Mouse (Mus musculus) midbrain, embryonic 14.5 days (tissue): ENCODE data around the gene Prdm16. TPM values are rescaled to one million over a fixed set of nuclear protein-coding genes. Genes with fewer than 3 reads are reported as not detected.

Experiments
- ATAC-seq: fragments of 200-750 bp; cut with Nextera tagmentation; 2 replicates; pipeline ENCODE4 v1.8.0; 2017; ENCODE audit warnings: moderate number of reproducible peaks, moderate library complexity; ENCODE audit not compliant: low FRiP score, low TSS enrichment
- DNase-seq: peaks from one replicate; pipeline ENCODE4 v3.0.0-alpha.2; 2015
- H3K27ac ChIP-seq: fragments of 300-500 bp; sonication (generic); replicated peaks from 2 replicates; pipeline ENCODE4 v1.5.1; 2014; ENCODE audit warnings: mild to moderate bottlenecking, low read depth, low read length, moderate library complexity
- H3K27me3 ChIP-seq: fragments of 300-500 bp; sonication (generic); 2 replicates; pipeline ENCODE4 v1.6.1; 2014; ENCODE audit warnings: low read length, control low read depth, mixed read lengths; ENCODE audit not compliant: control insufficient read depth, insufficient read depth
- H3K36me3 ChIP-seq: fragments of 300-500 bp; sonication (generic); 2 replicates; pipeline ENCODE4 v1.6.1; 2014; ENCODE audit warnings: low read length, control low read depth; ENCODE audit not compliant: control insufficient read depth, insufficient read depth
- H3K4me1 ChIP-seq: fragments of 300-500 bp; sonication (generic); 2 replicates; pipeline ENCODE4 v1.6.1; 2014; ENCODE audit warnings: mild to moderate bottlenecking, antibody characterized with exemption, low read length, control low read depth; ENCODE audit not compliant: control insufficient read depth, insufficient read depth
- H3K4me2 ChIP-seq: fragments of 300-500 bp; sonication (generic); 2 replicates; pipeline ENCODE4 v1.6.1; 2014; ENCODE audit warnings: mild to moderate bottlenecking, low read length, moderate library complexity
- H3K4me3 ChIP-seq: fragments of 300-500 bp; sonication (generic); replicated peaks from 2 replicates; pipeline ENCODE4 v1.5.1; 2014; ENCODE audit warnings: low read depth, low read length
- H3K9ac ChIP-seq: fragments of 300-500 bp; sonication (generic); replicated peaks from 2 replicates; pipeline ENCODE4 v1.6.1; 2014; ENCODE audit warnings: mild to moderate bottlenecking, low read length, moderate library complexity
- H3K9me3 ChIP-seq: fragments of 300-500 bp; sonication (generic); 2 replicates; pipeline ENCODE4 v1.6.1; 2016; ENCODE audit warnings: low read length, control low read depth, mixed read lengths; ENCODE audit not compliant: control insufficient read depth
- WGBS: fragments of 180-500 bp; shearing (Covaris S2); extraction: QIAGEN DNeasy Blood & Tissue Kit; methylation state at CpG from one replicate; pipeline ENCODE4 v1.1.7; 2014; 5-methylcytosine and 5-hydroxymethylcytosine counted together
- polyA plus RNA-seq: library from polyadenylated mRNA; unstranded; fragments of >200 nt; fragmentation: Nextera tagmentation; extraction: Ambion mirVana; gene quantifications from 2 replicates; pipeline ENCODE4 v1.2.1, GENCODE M21; 2014

The Prdm16 gene
- polyA plus RNA-seq, 1 experiment from 2014 or later = 10.1 TPM

DNA sequence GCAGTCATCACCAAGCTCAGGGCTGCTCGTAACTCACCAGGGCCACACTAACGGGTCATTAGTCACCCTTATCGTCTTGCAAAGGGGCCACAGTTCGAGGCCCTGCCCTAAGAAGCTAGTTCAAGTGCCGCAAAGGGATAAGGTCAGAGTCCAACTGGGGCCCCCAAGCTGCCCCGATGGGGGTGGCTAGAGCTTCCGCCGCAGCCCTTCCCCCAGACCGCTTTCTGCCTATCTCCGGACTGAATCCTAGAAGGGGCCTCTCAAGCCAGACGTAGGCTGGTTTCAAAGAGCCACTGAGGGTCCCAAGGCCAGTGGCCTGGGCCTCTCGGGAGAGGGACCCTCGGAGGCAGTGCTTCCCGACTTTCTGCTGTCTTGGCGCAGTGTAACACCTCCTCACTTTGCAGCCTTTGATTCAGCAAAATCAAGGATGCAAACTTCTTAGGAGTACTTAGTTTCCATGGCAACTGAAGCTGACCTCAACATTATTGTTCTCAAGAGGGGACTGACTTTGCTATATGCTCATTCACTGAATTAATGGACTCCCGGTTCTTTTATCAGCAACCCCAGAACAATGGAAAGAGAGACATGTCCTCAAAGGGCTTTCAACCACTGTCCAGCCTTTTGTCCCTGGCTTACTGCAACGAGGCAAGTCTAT, 165.1 kb downstream of the Prdm16 start:
- ATAC-seq = peak; percentile 50; the same call in 1 of the 2 replicates
- no peak overlapping the region for H3K27ac ChIP-seq

DNA sequence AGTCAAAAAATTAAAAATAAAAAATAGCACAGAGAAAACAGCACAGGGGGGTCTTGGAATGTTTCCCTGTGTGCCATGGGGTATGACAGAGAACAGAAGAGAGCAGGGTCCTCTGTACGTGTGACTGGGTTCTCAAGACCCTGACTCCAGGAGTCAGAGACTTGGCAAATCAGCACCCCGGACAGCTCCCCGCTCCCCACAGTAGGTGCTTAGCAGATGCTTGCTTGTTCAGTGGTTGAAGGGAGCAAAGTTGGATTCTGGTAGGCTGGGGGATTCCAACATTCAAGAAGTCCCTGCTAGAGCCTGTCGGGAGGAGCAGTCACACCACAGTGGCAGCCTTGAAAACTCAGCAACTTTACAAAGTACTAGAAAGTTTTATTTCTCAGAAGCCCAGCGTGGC, 170.4 kb downstream of the Prdm16 start:
- no peak overlapping the region for H3K4me2 ChIP-seq
- H3K27ac ChIP-seq = no peak overlapping the region
- WGBS = 52% methylated on average over 5 of the region's 5 CpGs
- H3K27me3 ChIP-seq = peaks cover 81% of the 10 kb centered on the region
- H3K4me1 ChIP-seq = peaks cover 13% of the 10 kb centered on the region
- DNase-seq (no peak), ATAC-seq (no peak)
- H3K9me3 ChIP-seq = no peaks in the 10 kb centered on the region
- no peaks in the 10 kb centered on the region for H3K36me3 ChIP-seq
- H3K4me3 ChIP-seq = no peak overlapping the region
- no peak overlapping the region for H3K9ac ChIP-seq

More for the DNA sequence above, 165.1 kb downstream of the Prdm16 start:
- no peak overlapping the region for H3K9ac ChIP-seq
- H3K4me1 ChIP-seq = peaks cover 29% of the 10 kb centered on the region
- peak overlapping the region; percentile 13 for H3K4me2 ChIP-seq
- WGBS = 4% methylated on average over 17 of the region's 17 CpGs
- H3K4me3 ChIP-seq = no peak overlapping the region
- H3K27me3 ChIP-seq = peaks cover 72% of the 10 kb centered on the region
- DNase-seq = peak; percentile 82
- H3K36me3 ChIP-seq = no peaks in the 10 kb centered on the region
- H3K9me3 ChIP-seq = no peaks in the 10 kb centered on the region

DNA sequence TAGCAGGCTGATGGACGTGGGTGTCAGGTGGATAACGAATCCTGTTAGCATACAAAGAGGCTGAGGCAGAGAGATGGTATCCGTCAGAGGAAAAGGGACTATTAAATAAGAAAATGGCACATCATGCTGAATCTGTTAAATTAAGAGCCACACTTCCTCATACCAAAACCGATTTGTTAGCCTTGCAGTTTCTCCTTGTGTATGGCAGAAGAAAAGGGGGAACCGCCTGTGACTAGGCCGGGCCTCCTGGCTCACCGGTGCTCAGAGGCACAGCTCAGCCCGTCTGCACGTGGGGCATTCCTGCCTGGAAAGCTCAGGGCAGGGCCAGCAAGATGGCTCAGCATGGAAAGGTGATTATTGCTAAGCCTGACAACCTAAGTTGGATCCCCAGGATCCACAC, 171.6 kb downstream of the Prdm16 start:
- 39% methylated on average over 9 of the region's 9 CpGs for WGBS
- Histone ChIP-seq H3K9me3 (no peaks in the 10 kb centered on the region), H3K27ac (no peak overlapping the region), H3K4me3 (no peak overlapping the region), H3K4me1 (peaks cover 10% of the 10 kb centered on the region; the same call in 1 of the 2 replicates), H3K9ac (no peak overlapping the region), H3K36me3 (no peaks in the 10 kb centered on the region), H3K27me3 (peaks cover 82% of the 10 kb centered on the region), H3K4me2 (no peak overlapping the region)
- ATAC-seq (no peak), DNase-seq (no peak)

DNA sequence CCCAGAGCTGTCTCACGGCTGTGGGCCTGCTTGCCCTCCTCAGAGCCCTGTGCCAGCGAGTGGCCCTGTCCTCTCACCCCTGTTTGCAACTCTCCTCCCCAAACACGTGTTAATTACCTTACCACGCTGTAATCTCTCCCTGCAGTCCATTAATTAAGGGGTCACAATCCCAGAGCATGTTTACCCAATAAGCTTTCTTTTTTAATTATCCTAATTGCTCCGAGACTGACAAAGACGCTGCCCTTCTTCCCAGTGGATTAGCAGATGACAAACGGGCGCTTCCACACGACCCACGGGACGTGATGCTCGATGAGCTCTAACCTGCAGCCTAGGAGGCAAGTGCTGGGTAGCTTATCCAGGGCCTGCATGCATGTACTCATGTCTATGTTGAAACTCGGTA, 176.7 kb downstream of the Prdm16 start:
- Histone ChIP-seq H3K9me3 (no peaks in the 10 kb centered on the region), H3K27me3 (peaks cover 53% of the 10 kb centered on the region), H3K4me2 (no peak overlapping the region), H3K4me3 (no peak overlapping the region), H3K4me1 (peaks cover 15% of the 10 kb centered on the region; the same call in 1 of the 2 replicates), H3K9ac (no peak overlapping the region), H3K27ac (no peak overlapping the region), H3K36me3 (no peaks in the 10 kb centered on the region)
- 43% methylated on average over 13 of the region's 13 CpGs for WGBS
- no peak for ATAC-seq
- no peak for DNase-seq

DNA sequence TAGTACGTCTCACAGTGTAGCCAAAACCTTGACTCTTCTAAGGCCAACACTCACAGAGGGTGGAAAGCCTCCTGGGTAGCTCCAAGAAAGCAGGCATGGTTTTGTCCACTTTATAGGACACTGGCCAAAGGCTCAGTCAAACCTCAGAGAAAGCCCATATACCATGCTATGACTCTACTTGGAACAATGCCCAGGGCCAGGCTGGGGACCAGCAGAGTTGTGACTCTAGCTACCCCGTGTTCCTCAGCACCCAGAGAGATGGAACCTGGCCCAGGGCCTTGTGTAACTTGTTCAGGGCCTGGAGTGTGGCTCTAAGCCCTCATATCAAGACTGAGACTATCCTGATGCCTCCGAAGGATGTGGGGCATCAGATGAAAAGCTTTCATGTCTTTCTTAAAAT, 178.9 kb downstream of the Prdm16 start:
- WGBS = 88% methylated on average over 3 of the region's 3 CpGs
- peaks cover 44% of the 10 kb centered on the region for H3K27me3 ChIP-seq
- no peak overlapping the region for H3K4me3 ChIP-seq
- DNase-seq (no peak), ATAC-seq (no peak)
- no peak overlapping the region for H3K4me2 ChIP-seq
- no peak overlapping the region for H3K27ac ChIP-seq
- no peaks in the 10 kb centered on the region for H3K9me3 ChIP-seq
- H3K36me3 ChIP-seq = no peaks in the 10 kb centered on the region
- H3K4me1 ChIP-seq = peaks cover 8% of the 10 kb centered on the region; the same call in 1 of the 2 replicates
- H3K9ac ChIP-seq = no peak overlapping the region

DNA sequence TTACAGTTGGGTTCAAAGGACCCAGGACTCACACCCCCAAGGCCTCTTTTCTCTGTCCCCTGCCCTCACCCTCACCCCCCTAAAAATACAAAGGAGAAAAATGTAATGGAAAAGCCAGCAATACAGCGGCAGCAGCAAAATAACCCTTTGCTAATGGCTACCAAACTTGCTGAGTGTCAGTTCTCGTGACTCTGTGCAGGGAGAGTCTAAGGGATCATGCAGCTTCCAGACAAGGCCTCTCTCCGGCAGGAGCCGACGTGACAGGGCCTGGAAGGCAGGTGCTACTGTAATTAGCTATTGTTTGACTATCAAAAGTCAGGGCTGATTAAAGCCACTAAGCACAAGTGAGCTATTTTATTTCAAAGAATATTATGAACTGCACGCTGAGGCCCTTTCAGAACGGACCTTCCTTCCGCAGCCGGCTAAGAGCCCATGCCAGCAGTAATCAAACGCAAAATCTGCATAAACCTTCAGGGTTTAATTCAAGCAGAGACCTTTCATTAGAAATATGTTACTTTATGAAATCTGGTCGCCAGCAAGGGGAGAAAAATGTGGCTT, 180.3 kb downstream of the Prdm16 start:
- peak; percentile 34 for DNase-seq
- Histone ChIP-seq H3K4me1 (peaks cover 6% of the 10 kb centered on the region; the same call in 1 of the 2 replicates), H3K4me2 (no peak overlapping the region), H3K9me3 (no peaks in the 10 kb centered on the region), H3K27me3 (peaks cover 33% of the 10 kb centered on the region), H3K4me3 (no peak overlapping the region), H3K9ac (0 out of 2 replicates have a peak overlapping the region, but pooled peaks have one; percentile 0), H3K36me3 (no peaks in the 10 kb centered on the region), H3K27ac (no peak overlapping the region)
- 31% methylated on average over 11 of the region's 11 CpGs for WGBS
- no peak for ATAC-seq

DNA sequence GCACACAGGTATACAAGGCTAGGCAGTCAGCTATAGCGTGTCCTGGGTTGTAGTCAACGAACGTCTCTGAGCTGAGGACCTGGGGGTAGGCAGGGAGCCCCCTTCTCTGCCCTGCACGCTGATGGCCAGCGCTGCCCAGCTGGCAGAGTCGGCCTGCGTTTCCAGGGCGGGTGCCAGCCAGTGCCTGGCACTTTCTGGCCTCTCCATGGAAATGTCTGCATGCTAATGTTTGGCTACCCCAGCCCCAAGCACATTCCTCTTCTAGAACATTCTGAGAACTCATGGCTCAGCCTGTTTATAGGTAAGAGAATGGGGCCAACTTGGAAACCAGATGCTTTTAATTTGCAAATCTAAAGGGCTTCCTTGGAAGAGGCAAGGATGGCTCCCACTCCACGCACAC, 186.2 kb downstream of the Prdm16 start:
- H3K4me2 ChIP-seq = no peak overlapping the region
- H3K36me3 ChIP-seq = no peaks in the 10 kb centered on the region
- ATAC-seq (no peak), DNase-seq (no peak)
- H3K27me3 ChIP-seq = peaks cover 9% of the 10 kb centered on the region; the same call in 1 of the 2 replicates
- H3K9me3 ChIP-seq = no peaks in the 10 kb centered on the region
- H3K4me3 ChIP-seq = no peak overlapping the region
- WGBS = 90% methylated on average over 9 of the region's 9 CpGs
- H3K4me1 ChIP-seq = no peaks in the 10 kb centered on the region
- no peak overlapping the region for H3K9ac ChIP-seq
- H3K27ac ChIP-seq = no peak overlapping the region

DNA sequence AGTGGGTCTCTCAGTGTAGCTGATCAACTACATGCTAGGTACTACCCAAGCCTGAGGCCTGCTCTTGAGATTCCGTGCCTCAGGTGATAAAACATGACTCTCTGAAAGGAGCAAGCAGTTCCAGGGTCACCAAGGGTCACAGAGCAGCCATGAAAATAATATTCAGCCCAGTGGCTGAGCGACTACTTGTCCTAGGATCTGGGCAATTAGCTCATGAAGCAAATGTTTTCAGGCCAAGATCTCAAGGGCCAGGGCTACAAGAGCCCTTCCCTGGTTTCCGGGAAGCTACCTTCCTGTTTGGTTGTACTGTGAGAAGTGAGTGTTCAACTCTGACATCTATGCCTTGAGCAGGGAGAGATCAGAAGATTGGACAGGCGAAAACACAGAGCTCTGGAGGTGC, 186.6 kb downstream of the Prdm16 start:
- Histone ChIP-seq H3K9ac (no peak overlapping the region), H3K27ac (no peak overlapping the region), H3K4me1 (no peaks in the 10 kb centered on the region), H3K27me3 (peaks cover 9% of the 10 kb centered on the region; the same call in 1 of the 2 replicates), H3K9me3 (no peaks in the 10 kb centered on the region), H3K36me3 (no peaks in the 10 kb centered on the region), H3K4me2 (no peak overlapping the region), H3K4me3 (no peak overlapping the region)
- 84% methylated on average over 4 of the region's 4 CpGs for WGBS
- no peak for ATAC-seq
- DNase-seq = no peak

DNA sequence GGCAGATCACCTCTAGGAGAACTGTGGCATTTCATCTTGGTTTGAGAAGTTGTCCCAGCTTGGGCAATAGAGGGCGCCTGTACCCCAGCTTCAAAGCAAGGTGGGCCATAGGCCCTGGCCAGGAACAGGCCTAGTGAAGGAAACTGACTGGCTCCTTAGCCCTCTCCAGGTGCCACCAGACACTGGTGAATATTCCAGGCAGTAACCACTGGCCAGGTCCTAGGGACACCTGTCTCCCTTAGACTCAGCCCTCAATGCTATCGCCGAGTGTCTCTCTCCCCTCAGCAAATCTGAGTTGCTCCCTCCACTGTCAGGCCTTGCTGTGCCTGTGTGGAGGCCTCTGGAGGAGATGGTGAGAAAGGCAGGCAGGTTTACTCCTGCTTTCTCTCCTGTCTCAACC, 187.3 kb downstream of the Prdm16 start:
- H3K4me2 ChIP-seq = no peak overlapping the region
- no peaks in the 10 kb centered on the region for H3K9me3 ChIP-seq
- no peak overlapping the region for H3K9ac ChIP-seq
- no peak overlapping the region for H3K4me3 ChIP-seq
- H3K4me1 ChIP-seq = no peaks in the 10 kb centered on the region
- H3K36me3 ChIP-seq = no peaks in the 10 kb centered on the region
- 12% methylated on average over 3 of the region's 3 CpGs for WGBS
- H3K27ac ChIP-seq = no peak overlapping the region
- H3K27me3 ChIP-seq = peaks cover 9% of the 10 kb centered on the region; the same call in 1 of the 2 replicates
- ATAC-seq (peak; percentile 31; the same call in 1 of the 2 replicates), DNase-seq (peak; percentile 81)
